Mouse (Mus musculus): Measurements from ENCODE around the gene Wdr48. TPM values are rescaled to one million over a fixed set of nuclear protein-coding genes. Genes with fewer than 3 reads are reported as not detected.
A peak's percentile ranks its signal among the peaks of the same experiment; 100 is the strongest.

The Wdr48 gene
- polyA plus RNA-seq, 1 experiment from 2014 or later, result 71.8 TPM

GRCm38 (mm10) chr9:119909931-119910330 lies 15.3 kb downstream of the Wdr48 start:
- Histone ChIP-seq H3K4me2 (replicated peaks; ENCODE audit: low read depth, low read length) (no peak overlapping the region), H3K4me3 (ENCODE audit: low read depth, low read length) (no peak overlapping the region), H3K27me3 (ENCODE audit: control insufficient read depth, insufficient read depth, low read length) (no peaks in the 10 kb centered on the region), H3K9ac (ENCODE audit: low read depth, low read length) (no peak overlapping the region), H3K9me3 (ENCODE audit: control insufficient read depth, low read length) (no peaks in the 10 kb centered on the region), H3K36me3 (ENCODE audit: control insufficient read depth, insufficient read depth, low read length) (0 out of 2 replicates have a peak, but pooled peaks cover 4% of the 10 kb centered on the region), H3K27ac (ENCODE audit: low read depth, low read length) (no peak overlapping the region), H3K4me1 (replicated peaks; ENCODE audit: control insufficient read depth, insufficient read depth, low read length) (no peaks in the 10 kb centered on the region)
- ATAC-seq (ENCODE audit: low FRiP score) (no peak), DNase-seq (ENCODE audit: low spot score) (no peak)
- 97% methylated on average over 3 of the region's 3 CpGs for WGBS

- DNase-seq (ENCODE audit: low spot score), result peak; percentile 19
- H3K4me2 ChIP-seq (replicated peaks; ENCODE audit: low read depth, low read length), result no peak overlapping the region
- no peak for ATAC-seq (ENCODE audit: low FRiP score)
- WGBS, result 81% methylated on average over 13 of the region's 13 CpGs
- H3K9me3 ChIP-seq (ENCODE audit: control insufficient read depth, low read length), result no peaks in the 10 kb centered on the region
- no peak overlapping the region for H3K9ac ChIP-seq (ENCODE audit: low read depth, low read length)
- H3K4me1 ChIP-seq (replicated peaks; ENCODE audit: control insufficient read depth, insufficient read depth, low read length), result no peaks in the 10 kb centered on the region
- H3K27me3 ChIP-seq (ENCODE audit: control insufficient read depth, insufficient read depth, low read length), result no peaks in the 10 kb centered on the region
- H3K27ac ChIP-seq (ENCODE audit: low read depth, low read length), result no peak overlapping the region
- no peak overlapping the region for H3K4me3 ChIP-seq (ENCODE audit: low read depth, low read length)
- H3K36me3 ChIP-seq (ENCODE audit: control insufficient read depth, insufficient read depth, low read length), result 0 out of 2 replicates have a peak, but pooled peaks cover 8% of the 10 kb centered on the region
These were observed 18.6 kb downstream of the Wdr48 start for GRCm38 (mm10) chr9:119913087-119913838.

DNA sequence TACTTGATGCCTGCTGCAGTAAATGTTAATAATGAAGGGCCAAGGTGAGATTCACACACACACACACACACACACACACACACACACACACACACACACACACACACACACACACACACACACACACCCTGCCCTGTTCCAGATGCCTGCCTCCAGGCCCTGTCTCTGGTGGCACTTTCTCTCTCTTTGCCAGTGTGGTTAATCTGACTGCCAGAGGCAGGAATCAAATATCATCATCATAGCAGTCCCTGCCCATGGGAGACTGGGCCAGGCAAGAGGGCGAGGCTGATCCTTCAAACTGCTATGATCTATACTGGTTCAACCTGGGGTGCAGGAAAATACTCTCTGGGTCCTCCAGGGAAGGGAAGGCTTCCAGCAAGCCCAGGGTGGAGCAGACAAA lies 25.2 kb downstream of the Wdr48 start:
- H3K27me3 ChIP-seq (ENCODE audit: control insufficient read depth, insufficient read depth, low read length), result no peaks in the 10 kb centered on the region
- ATAC-seq (ENCODE audit: low FRiP score) (no peak), DNase-seq (ENCODE audit: low spot score) (no peak)
- H3K9ac ChIP-seq (ENCODE audit: low read depth, low read length), result no peak overlapping the region
- no peak overlapping the region for H3K4me2 ChIP-seq (replicated peaks; ENCODE audit: low read depth, low read length)
- H3K36me3 ChIP-seq (ENCODE audit: control insufficient read depth, insufficient read depth, low read length), result peaks cover 16% of the 10 kb centered on the region; the same call in 1 of the 2 replicates
- H3K4me3 ChIP-seq (ENCODE audit: low read depth, low read length), result no peak overlapping the region
- H3K27ac ChIP-seq (ENCODE audit: low read depth, low read length), result no peak overlapping the region
- H3K4me1 ChIP-seq (replicated peaks; ENCODE audit: control insufficient read depth, insufficient read depth, low read length), result no peaks in the 10 kb centered on the region
- 81% methylated on average over 1 of the region's 1 CpGs for WGBS
- H3K9me3 ChIP-seq (ENCODE audit: control insufficient read depth, low read length), result no peaks in the 10 kb centered on the region

DNA sequence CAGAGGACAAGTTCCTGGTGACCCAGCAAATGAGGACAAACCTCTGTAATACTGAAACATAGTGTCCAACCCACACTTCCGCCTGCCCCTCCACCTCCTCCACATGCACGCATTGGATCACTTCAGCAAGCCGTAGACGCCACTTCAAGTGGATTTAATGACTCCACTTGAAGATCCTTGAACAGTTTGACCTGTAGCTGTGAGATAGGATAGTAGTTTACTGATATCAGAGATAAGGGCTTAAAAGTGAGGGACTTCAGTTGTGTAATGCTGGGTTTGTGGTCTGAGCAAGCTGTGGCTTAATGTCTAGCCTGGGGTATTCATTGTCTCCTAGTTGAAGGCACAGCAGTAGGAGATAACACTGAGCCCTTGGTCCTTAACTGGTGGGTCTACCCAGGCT lies 28.8 kb downstream of the Wdr48 start:
- no peak overlapping the region for H3K4me3 ChIP-seq (ENCODE audit: low read depth, low read length)
- ATAC-seq (ENCODE audit: low FRiP score) (no peak), DNase-seq (ENCODE audit: low spot score) (no peak)
- no peaks in the 10 kb centered on the region for H3K9me3 ChIP-seq (ENCODE audit: control insufficient read depth, low read length)
- H3K9ac ChIP-seq (ENCODE audit: low read depth, low read length), result no peak overlapping the region
- no peaks in the 10 kb centered on the region for H3K27me3 ChIP-seq (ENCODE audit: control insufficient read depth, insufficient read depth, low read length)
- 95% methylated on average over 4 of the region's 4 CpGs for WGBS
- peaks cover 11% of the 10 kb centered on the region; the same call in 1 of the 2 replicates for H3K36me3 ChIP-seq (ENCODE audit: control insufficient read depth, insufficient read depth, low read length)
- H3K4me1 ChIP-seq (replicated peaks; ENCODE audit: control insufficient read depth, insufficient read depth, low read length), result no peaks in the 10 kb centered on the region
- H3K4me2 ChIP-seq (replicated peaks; ENCODE audit: low read depth, low read length), result no peak overlapping the region
- no peak overlapping the region for H3K27ac ChIP-seq (ENCODE audit: low read depth, low read length)

DNA sequence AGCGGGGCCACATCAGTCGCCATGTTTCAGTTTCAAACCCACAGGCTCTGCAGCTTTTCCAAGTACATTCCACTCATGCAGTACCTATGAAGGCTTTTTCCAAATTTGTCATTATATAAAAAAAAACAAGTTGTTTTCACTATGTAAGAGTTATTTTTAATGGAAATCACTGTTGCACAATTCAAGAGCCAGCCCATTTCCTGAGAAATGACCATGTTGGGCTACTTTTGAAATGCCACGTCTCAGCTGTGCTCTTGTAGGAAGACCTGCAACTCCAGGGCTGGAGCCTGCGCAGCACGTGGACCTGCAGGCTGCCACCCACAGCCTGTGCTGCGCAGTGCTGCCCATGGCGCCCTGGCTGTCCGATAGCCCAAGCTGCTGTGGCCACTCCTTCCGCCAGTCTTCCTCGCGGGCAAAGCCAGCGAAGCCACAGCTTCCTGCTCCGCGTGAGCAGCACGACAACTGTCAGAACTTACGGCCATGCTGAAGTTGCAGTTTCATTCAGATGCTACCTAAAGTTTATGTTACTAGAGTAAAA lies 30.5 kb downstream of the Wdr48 start:
- no peak overlapping the region for H3K4me2 ChIP-seq (replicated peaks; ENCODE audit: low read depth, low read length)
- no peaks in the 10 kb centered on the region for H3K9me3 ChIP-seq (ENCODE audit: control insufficient read depth, low read length)
- H3K27ac ChIP-seq (ENCODE audit: low read depth, low read length), result no peak overlapping the region
- DNase-seq (ENCODE audit: low spot score) (no peak), ATAC-seq (ENCODE audit: low FRiP score) (no peak)
- H3K4me3 ChIP-seq (ENCODE audit: low read depth, low read length), result no peak overlapping the region
- peaks cover 9% of the 10 kb centered on the region; the same call in 1 of the 2 replicates for H3K36me3 ChIP-seq (ENCODE audit: control insufficient read depth, insufficient read depth, low read length)
- no peak overlapping the region for H3K9ac ChIP-seq (ENCODE audit: low read depth, low read length)
- WGBS, result 95% methylated on average over 16 of the region's 16 CpGs
- no peaks in the 10 kb centered on the region for H3K4me1 ChIP-seq (replicated peaks; ENCODE audit: control insufficient read depth, insufficient read depth, low read length)
- no peaks in the 10 kb centered on the region for H3K27me3 ChIP-seq (ENCODE audit: control insufficient read depth, insufficient read depth, low read length)

DNA sequence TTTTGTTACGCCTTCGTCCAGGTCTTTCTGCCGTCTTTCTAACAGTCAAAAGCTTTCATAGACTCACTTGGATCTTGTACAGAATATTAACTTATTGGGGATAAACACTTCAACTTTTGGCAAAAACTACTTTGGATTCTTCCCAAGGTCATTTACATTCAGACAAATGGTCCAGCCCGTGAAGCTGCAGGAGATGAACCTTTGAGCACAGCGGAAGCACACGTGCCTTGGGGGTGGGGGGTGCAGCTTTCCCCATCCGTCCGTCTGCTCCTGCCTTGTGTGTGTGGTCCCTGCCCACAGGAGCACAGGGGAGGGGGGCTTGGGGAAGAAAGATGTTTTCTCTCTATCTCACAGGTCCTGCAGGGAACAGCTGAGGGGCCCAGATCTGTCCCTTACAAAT lies 31.1 kb downstream of the Wdr48 start:
- no peaks in the 10 kb centered on the region for H3K27me3 ChIP-seq (ENCODE audit: control insufficient read depth, insufficient read depth, low read length)
- no peak overlapping the region for H3K4me2 ChIP-seq (replicated peaks; ENCODE audit: low read depth, low read length)
- 84% methylated on average over 8 of the region's 8 CpGs for WGBS
- no peak overlapping the region for H3K4me3 ChIP-seq (ENCODE audit: low read depth, low read length)
- H3K9ac ChIP-seq (ENCODE audit: low read depth, low read length), result no peak overlapping the region
- H3K9me3 ChIP-seq (ENCODE audit: control insufficient read depth, low read length), result no peaks in the 10 kb centered on the region
- H3K4me1 ChIP-seq (replicated peaks; ENCODE audit: control insufficient read depth, insufficient read depth, low read length), result no peaks in the 10 kb centered on the region
- no peak overlapping the region for H3K27ac ChIP-seq (ENCODE audit: low read depth, low read length)
- ATAC-seq (ENCODE audit: low FRiP score) (no peak), DNase-seq (ENCODE audit: low spot score) (no peak)
- H3K36me3 ChIP-seq (ENCODE audit: control insufficient read depth, insufficient read depth, low read length), result peaks cover 9% of the 10 kb centered on the region; the same call in 1 of the 2 replicates

DNA sequence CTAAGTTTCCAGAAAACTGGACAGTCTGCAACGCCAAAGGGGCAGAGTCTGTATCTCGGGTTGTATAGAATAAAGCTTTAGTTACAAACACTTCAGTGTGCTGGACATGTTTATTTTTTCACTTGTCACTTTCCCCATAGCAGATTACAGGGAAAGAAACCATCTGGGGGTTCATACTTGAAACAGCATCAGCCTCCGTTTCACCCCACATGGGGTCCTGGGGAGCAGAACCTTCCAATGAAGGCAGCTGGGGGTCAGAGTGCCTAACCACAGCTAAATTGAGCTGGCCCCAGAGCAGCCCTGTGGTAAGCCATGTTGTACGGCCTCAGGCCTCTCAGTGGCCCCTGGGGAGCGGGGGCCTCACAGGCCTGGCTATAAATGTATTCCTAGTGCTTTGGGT lies 31.8 kb downstream of the Wdr48 start:
- H3K4me1 ChIP-seq (replicated peaks; ENCODE audit: control insufficient read depth, insufficient read depth, low read length), result no peaks in the 10 kb centered on the region
- no peak overlapping the region for H3K9ac ChIP-seq (ENCODE audit: low read depth, low read length)
- H3K27ac ChIP-seq (ENCODE audit: low read depth, low read length), result no peak overlapping the region
- H3K9me3 ChIP-seq (ENCODE audit: control insufficient read depth, low read length), result no peaks in the 10 kb centered on the region
- no peaks in the 10 kb centered on the region for H3K27me3 ChIP-seq (ENCODE audit: control insufficient read depth, insufficient read depth, low read length)
- peaks cover 9% of the 10 kb centered on the region; the same call in 1 of the 2 replicates for H3K36me3 ChIP-seq (ENCODE audit: control insufficient read depth, insufficient read depth, low read length)
- no peak overlapping the region for H3K4me2 ChIP-seq (replicated peaks; ENCODE audit: low read depth, low read length)
- no peak overlapping the region for H3K4me3 ChIP-seq (ENCODE audit: low read depth, low read length)
- WGBS, result 84% methylated on average over 5 of the region's 5 CpGs
- DNase-seq (ENCODE audit: low spot score) (no peak), ATAC-seq (ENCODE audit: low FRiP score) (no peak)

GRCm38 (mm10) chr9:119932358-119932757 lies 37.7 kb downstream of the Wdr48 start:
- no peak for ATAC-seq (ENCODE audit: low FRiP score)
- H3K4me1 ChIP-seq (replicated peaks; ENCODE audit: control insufficient read depth, insufficient read depth, low read length), result no peaks in the 10 kb centered on the region
- no peak for DNase-seq (ENCODE audit: low spot score)
- H3K27ac ChIP-seq (ENCODE audit: low read depth, low read length), result no peak overlapping the region
- 94% methylated on average over 12 of the region's 12 CpGs for WGBS
- H3K9me3 ChIP-seq (ENCODE audit: control insufficient read depth, low read length), result no peaks in the 10 kb centered on the region
- no peaks in the 10 kb centered on the region for H3K27me3 ChIP-seq (ENCODE audit: control insufficient read depth, insufficient read depth, low read length)
- H3K4me2 ChIP-seq (replicated peaks; ENCODE audit: low read depth, low read length), result no peak overlapping the region
- no peak overlapping the region for H3K9ac ChIP-seq (ENCODE audit: low read depth, low read length)
- no peak overlapping the region for H3K4me3 ChIP-seq (ENCODE audit: low read depth, low read length)
- H3K36me3 ChIP-seq (ENCODE audit: control insufficient read depth, insufficient read depth, low read length), result peaks cover 2% of the 10 kb centered on the region; the same call in 1 of the 2 replicates

GRCm38 (mm10) chr9:119933675-119934074 lies 39.0 kb downstream of the Wdr48 start:
- H3K4me2 ChIP-seq (replicated peaks; ENCODE audit: low read depth, low read length), result no peak overlapping the region
- no peak overlapping the region for H3K9ac ChIP-seq (ENCODE audit: low read depth, low read length)
- ATAC-seq (ENCODE audit: low FRiP score) (no peak), DNase-seq (ENCODE audit: low spot score) (no peak)
- H3K27me3 ChIP-seq (ENCODE audit: control insufficient read depth, insufficient read depth, low read length), result no peaks in the 10 kb centered on the region
- H3K4me3 ChIP-seq (ENCODE audit: low read depth, low read length), result no peak overlapping the region
- H3K27ac ChIP-seq (ENCODE audit: low read depth, low read length), result no peak overlapping the region
- over 99% methylated on average over 6 of the region's 6 CpGs for WGBS
- peaks cover 2% of the 10 kb centered on the region; the same call in 1 of the 2 replicates for H3K36me3 ChIP-seq (ENCODE audit: control insufficient read depth, insufficient read depth, low read length)
- no peaks in the 10 kb centered on the region for H3K9me3 ChIP-seq (ENCODE audit: control insufficient read depth, low read length)
- no peaks in the 10 kb centered on the region for H3K4me1 ChIP-seq (replicated peaks; ENCODE audit: control insufficient read depth, insufficient read depth, low read length)

Data from hindbrain, embryonic 11.5 days (tissue).